Mouse (Mus musculus): ENCODE measurements around the gene Amz2.

GRCm38 (mm10) chr11:109391200-109391599 lies 34.5 kb upstream of the Amz2 start:
- TF ChIP-seq CTCF (IDR thresholded peaks at IDR 0.05; ENCODE audit: control insufficient read depth, insufficient read depth, insufficient read length) = no peak
- no peak for TF ChIP-seq CEBPB (IDR thresholded peaks at IDR 0.05; ENCODE audit: low read depth)
- TF ChIP-seq MAX (IDR thresholded peaks at IDR 0.05) = no peak
- no peak for TF ChIP-seq MYOG (IDR thresholded peaks at IDR 0.05; ENCODE audit: control insufficient read depth, extremely low read depth, insufficient read length)
- no peak for TF ChIP-seq USF1 (IDR thresholded peaks at IDR 0.05; ENCODE audit: low read depth)
